Comparison of ENCODE assay signal across 8 mouse cellular contexts in genomic region chr12:15817365-15817764, GRCm38 (mm10). TPM values are rescaled to one million over a fixed set of nuclear protein-coding genes. Genes with fewer than 3 reads are reported as not detected.
A peak's percentile ranks its signal among the peaks of the same experiment; 100 is the strongest.
DNase-seq lines count a peak whose midpoint lies in the region; ATAC-seq and TF ChIP-seq lines count a peak whose summit lies in the region.

No protein-coding gene starts in this region.

- no peak for ATAC-seq in midbrain, embryonic 11.5 days (ENCODE audit: low FRiP score)

- peak overlapping the region; percentile 69 for H3K9ac ChIP-seq in midbrain, embryonic 11.5 days (ENCODE audit: low read length)

- no peaks in the 10 kb centered on the region for H3K36me3 ChIP-seq in E14TG2a.4 (ENCODE audit: insufficient read depth, low read length)
- H3K36me3 ChIP-seq in kidney, adult 2 months (ENCODE audit: control insufficient read depth, insufficient read depth, low read length), result no peaks in the 10 kb centered on the region
- H3K36me3 ChIP-seq in midbrain, embryonic 11.5 days (ENCODE audit: control insufficient read depth, insufficient read depth, low read length), result no peaks in the 10 kb centered on the region

- H3K27me3 ChIP-seq in E14TG2a.4 (ENCODE audit: insufficient read depth, low read length), result peaks cover 51% of the 10 kb centered on the region
- no peaks in the 10 kb centered on the region for H3K27me3 ChIP-seq in kidney, adult 2 months (replicated peaks; ENCODE audit: control insufficient read depth, insufficient read depth, low read length)
- no peaks in the 10 kb centered on the region for H3K27me3 ChIP-seq in midbrain, embryonic 11.5 days (ENCODE audit: control insufficient read depth, insufficient read depth, low read length)

- TF ChIP-seq POLR2A in kidney, adult 2 months (IDR thresholded peaks at IDR 0.05; ENCODE audit: low read depth, low read length), result no peak

- peak overlapping the region; percentile 67 for H3K4me2 ChIP-seq in midbrain, embryonic 11.5 days

- H3K4me3 ChIP-seq in E14TG2a.4 (replicated peaks; ENCODE audit: low read length), result peak overlapping the region; percentile 84
- H3K4me3 ChIP-seq in kidney, adult 2 months (ENCODE audit: insufficient read depth, low read depth, low read length), result peak overlapping the region; percentile 81; the same call in 1 of the 2 replicates
- H3K4me3 ChIP-seq in midbrain, embryonic 11.5 days (ENCODE audit: low read depth, low read length), result peak overlapping the region; percentile 58

- H3K27ac ChIP-seq in kidney, adult 2 months (ENCODE audit: insufficient read depth, low read depth, low read length), result peak overlapping the region; percentile 65
- H3K27ac ChIP-seq in midbrain, embryonic 11.5 days (ENCODE audit: low read depth, low read length), result peak overlapping the region; percentile 61; the same call in 1 of the 2 replicates

- TF ChIP-seq CTCF in E14TG2a.4 (conservative IDR thresholded peaks at IDR 0.05; ENCODE audit: low read length), result no peak
- TF ChIP-seq CTCF in kidney, adult 2 months (conservative IDR thresholded peaks at IDR 0.05; ENCODE audit: insufficient read depth, insufficient read length, low read depth, low read length), result no peak

- peak; percentile 29 for DNase-seq in adrenal gland, postnatal 10 days
- DNase-seq in adrenal gland, postnatal 4 days (ENCODE audit: low spot score in 2 of 2), result no peak
- DNase-seq in heart, adult 8-10 months (ENCODE audit: low spot score), result peak; percentile 55
- DNase-seq in kidney, adult 2 months, result peak; percentile 97
- no peak for DNase-seq in midbrain, embryonic 11.5 days (ENCODE audit: low spot score, missing footprints)
- no peak for DNase-seq in natural killer cell, adult 2 months (ENCODE audit: low spot score in 2 of 2)
- DNase-seq in urinary bladder, postnatal 36 days (ENCODE audit: low spot score in 2 of 2), result no peak

- peaks cover 34% of the 10 kb centered on the region for H3K4me1 ChIP-seq in E14TG2a.4 (replicated peaks; ENCODE audit: low read depth, low read length)
- H3K4me1 ChIP-seq in kidney, adult 2 months (ENCODE audit: control insufficient read depth, insufficient read depth, low read length), result peaks cover 8% of the 10 kb centered on the region; the same call in 1 of the 2 replicates
- peaks cover 14% of the 10 kb centered on the region for H3K4me1 ChIP-seq in midbrain, embryonic 11.5 days (ENCODE audit: control insufficient read depth, insufficient read depth, low read length)

- no peaks in the 10 kb centered on the region for H3K9me3 ChIP-seq in E14TG2a.4 (ENCODE audit: low read length)
- H3K9me3 ChIP-seq in midbrain, embryonic 11.5 days (ENCODE audit: control insufficient read depth, low read length), result no peaks in the 10 kb centered on the region

- 5% methylated on average over 4 of the region's 4 CpGs for WGBS in kidney, adult 2 months
- 28% methylated on average over 4 of the region's 4 CpGs for WGBS in midbrain, embryonic 11.5 days

RNA-seq across cellular contexts. Expression of gene Trib2, which starts 0.6 kb away (rescaled TPM):
- 10 to 100 TPM; 24.8 to 25.1 TPM for total RNA-seq in adrenal gland, postnatal 10 days (2021)
- 10 to 100 TPM; 25.6 to 27.4 TPM for total RNA-seq in adrenal gland, postnatal 4 days (2021)
- total RNA-seq in heart, adult 8-10 months (2022), result 10 to 100 TPM; 21.9 to 36.3 (median 30.1) TPM
- polyA plus RNA-seq in kidney, adult 2 months (2012; rRNA removed), result 22.2 and 24.5 TPM in 2 replicates
- polyA plus RNA-seq in midbrain, embryonic 11.5 days (2014; fragmentation: Nextera tagmentation; extraction: Ambion mirVana), result 63.7 and 70.8 TPM in 2 replicates

Comparison
In these comparisons a context has a peak if more than half of its experiments do, and no peak if none do; other contexts are left out.
1. DNase-seq: peak in adrenal gland, postnatal 10 days (single experiment), heart, adult 8-10 months (single experiment) and kidney, adult 2 months (single experiment); none in adrenal gland, postnatal 4 days (0 of 2), midbrain, embryonic 11.5 days (single experiment), natural killer cell, adult 2 months (0 of 2) and urinary bladder, postnatal 36 days (0 of 2).
2. Peak in every context shown above with its lines, with median percentiles within 50 percentile points of each other: H3K4me3 ChIP-seq.